Mouse (Mus musculus) myocyte (in vitro differentiated cells): Measurements from ENCODE around the gene Ecsit.

Experiments used
- E2F4 ChIP-seq: IDR thresholded peaks from one replicate; pipeline ENCODE4 v1.6.1; 2011; ENCODE audit warnings: mild to moderate bottlenecking, control low read depth, moderate library complexity; ENCODE audit not compliant: insufficient read depth
- MYOD1 ChIP-seq, 3 experiments: IDR thresholded peaks; one replicate each; pipeline ENCODE4 v1.6.1; 2011; ENCODE audit warnings: control low read depth in 2 of 3, low read depth in 2 of 3, mild to moderate bottlenecking in 2 of 3, moderate library complexity in 1 of 3; ENCODE audit not compliant: insufficient read length in 2 of 3, control insufficient read depth in 1 of 3
- MYOG ChIP-seq, 3 experiments: IDR thresholded peaks; one replicate each; pipeline ENCODE4 v1.6.1; 2011; ENCODE audit warnings: control low read depth in 2 of 3, low read depth in 2 of 3, mild to moderate bottlenecking in 2 of 3; ENCODE audit not compliant: insufficient read length in 2 of 3, control insufficient read depth in 1 of 3, insufficient read depth in 1 of 3
- POLR2A ChIP-seq: IDR thresholded peaks from one replicate; pipeline ENCODE4 v1.6.1; 2011; ENCODE audit warnings: low read depth, mild to moderate bottlenecking, control low read depth, moderate library complexity; ENCODE audit not compliant: insufficient read length
- POLR2AphosphoS2 ChIP-seq: IDR thresholded peaks from one replicate; pipeline ENCODE4 v1.6.1; 2011; ENCODE audit warnings: low read depth, control low read depth; ENCODE audit not compliant: insufficient read length
- TCF12 ChIP-seq: IDR thresholded peaks from one replicate; pipeline ENCODE4 v1.6.1; 2011; ENCODE audit warnings: mild to moderate bottlenecking, control low read depth; ENCODE audit not compliant: poor library complexity, insufficient read depth, severe bottlenecking
- USF1 ChIP-seq: IDR thresholded peaks from one replicate; pipeline ENCODE4 v1.6.1; 2011; ENCODE audit warnings: low read depth, mild to moderate bottlenecking, control low read depth, moderate library complexity

GRCm38 (mm10) chr9:22123069-22123609, 37.9 kb upstream of the Ecsit start:
- TF ChIP-seq E2F4 (no peak), POLR2A (no peak), POLR2AphosphoS2 (no peak), MYOG (IDR thresholded peaks at IDR 0.05; ENCODE audit: control insufficient read depth in 1 of 3, insufficient read depth in 1 of 3, insufficient read length in 2 of 3, low read depth in 2 of 3) (no peak), USF1 (no peak), TCF12 (no peak), MYOD1 (IDR thresholded peaks at IDR 0.05; ENCODE audit: control insufficient read depth in 1 of 3, insufficient read length in 2 of 3, low read depth in 2 of 3) (no peak)
